Mouse (Mus musculus) embryonic facial prominence, embryonic 14.5 days (tissue): ENCODE measurements around the gene Zfp462. TPM values are rescaled to one million over a fixed set of nuclear protein-coding genes. Genes with fewer than 3 reads are reported as not detected.
"Not testable (repeated sequence)": the region's sequence is repeated elsewhere in the genome, so short reads cannot be mapped to it uniquely, and the experiment has no call there.

Experiments
- ATAC-seq: fragments of 200-750 bp; cut with Nextera tagmentation; 2 replicates; pipeline ENCODE4 v1.8.0; 2017; ENCODE audit warnings: low read depth, moderate number of reproducible peaks, moderate TSS enrichment
- DNase-seq: peaks from one replicate; pipeline ENCODE4 v3.0.0-alpha.2; 2015; ENCODE audit warnings: low spot score
- H3K27ac ChIP-seq: fragments of 300-500 bp; sonication (generic); replicated peaks from 2 replicates; pipeline ENCODE4 v1.5.1; 2014; ENCODE audit warnings: low read depth, mild to moderate bottlenecking, low read length, moderate library complexity
- H3K27me3 ChIP-seq: fragments of 300-500 bp; sonication (generic); replicated peaks from 2 replicates; pipeline ENCODE4 v1.6.1; 2014; ENCODE audit warnings: low read length; ENCODE audit not compliant: control insufficient read depth, insufficient read depth
- H3K36me3 ChIP-seq: fragments of 300-500 bp; sonication (generic); 2 replicates; pipeline ENCODE4 v1.6.1; 2014; ENCODE audit warnings: low read length, mixed read lengths; ENCODE audit not compliant: control insufficient read depth, insufficient read depth
- H3K4me1 ChIP-seq: fragments of 300-500 bp; sonication (generic); 2 replicates; pipeline ENCODE4 v1.6.1; 2014; ENCODE audit warnings: antibody characterized with exemption, low read length; ENCODE audit not compliant: control insufficient read depth, insufficient read depth
- H3K4me2 ChIP-seq: fragments of 300-500 bp; sonication (generic); 2 replicates; pipeline ENCODE4 v1.6.1; 2014; ENCODE audit warnings: low read depth, mild to moderate bottlenecking, low read length, moderate library complexity, mixed read lengths
- H3K4me3 ChIP-seq: fragments of 300-500 bp; sonication (generic); 2 replicates; pipeline ENCODE4 v1.5.1; 2014; ENCODE audit warnings: low read depth, mild to moderate bottlenecking, low read length
- H3K9ac ChIP-seq: fragments of 300-500 bp; sonication (generic); 2 replicates; pipeline ENCODE4 v1.6.1; 2014; ENCODE audit warnings: low read depth, mild to moderate bottlenecking, low read length, moderate library complexity, mixed read lengths
- H3K9me3 ChIP-seq: fragments of 300-500 bp; sonication (generic); 2 replicates; pipeline ENCODE4 v1.6.1; 2016; ENCODE audit warnings: low read length; ENCODE audit not compliant: control insufficient read depth
- WGBS: fragments of 180-500 bp; shearing (Covaris S2); extraction: QIAGEN DNeasy Blood & Tissue Kit; methylation state at CpG from one replicate; pipeline ENCODE4 v1.1.7; 2014; 5-methylcytosine and 5-hydroxymethylcytosine counted together
- polyA plus RNA-seq: library from polyadenylated mRNA; unstranded; fragments of >200 nt; fragmentation: Nextera tagmentation; extraction: Ambion mirVana; gene quantifications from 2 replicates; pipeline ENCODE4 v1.2.1, GENCODE M21; 2014

Zfp462 gene
- 3.0 and 6.7 TPM in 2 replicates for polyA plus RNA-seq

DNA sequence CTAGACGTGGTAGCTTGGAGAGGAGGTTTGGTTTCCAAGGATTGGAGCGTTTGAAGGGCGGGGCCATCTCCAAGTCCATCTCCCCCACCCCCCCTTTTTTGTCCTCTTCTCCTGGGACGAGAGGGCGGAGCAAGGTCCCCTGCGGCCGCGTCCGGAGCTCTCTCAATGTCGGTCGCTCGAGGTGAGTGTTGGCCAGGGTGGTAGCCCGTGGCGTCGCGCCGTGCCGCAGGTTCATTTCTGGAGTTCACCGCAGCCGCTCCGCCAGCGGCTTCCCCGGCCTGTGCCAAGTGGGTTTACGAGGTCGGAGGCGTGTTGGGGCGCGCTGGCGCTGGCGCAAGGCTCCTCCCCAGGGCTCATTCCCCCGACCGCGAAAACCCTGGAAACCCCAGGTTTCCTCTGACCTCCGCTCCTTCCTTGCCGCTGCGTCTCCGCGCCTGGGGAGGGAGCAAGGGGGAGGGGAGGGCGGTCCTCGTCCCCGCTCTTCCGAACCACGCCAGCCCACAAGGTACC lies at the start of gene Zfp462:
Gene Zfp462 (plus strand): TSS at position 128 of the 510 bp plus-strand sequence.
- H3K4me3 ChIP-seq, result peak within 1 kb of the TSS; percentile 67
- H3K27me3 ChIP-seq, result no peaks in the 10 kb centered on the region
- H3K4me1 ChIP-seq, result peaks cover 2% of the 10 kb centered on the region; the same call in 1 of the 2 replicates
- ATAC-seq (peak; percentile 31), DNase-seq (peak; percentile 83)
- no peaks in the 10 kb centered on the region for H3K36me3 ChIP-seq
- WGBS, result 0% methylated on average over 25 of the region's 43 CpGs
- no peaks in the 10 kb centered on the region for H3K9me3 ChIP-seq
- H3K4me2 ChIP-seq, result peak within 1 kb of the TSS; percentile 69
- H3K27ac ChIP-seq, result peak within 1 kb of the TSS; percentile 91
- peak within 1 kb of the TSS; percentile 86 for H3K9ac ChIP-seq

DNA sequence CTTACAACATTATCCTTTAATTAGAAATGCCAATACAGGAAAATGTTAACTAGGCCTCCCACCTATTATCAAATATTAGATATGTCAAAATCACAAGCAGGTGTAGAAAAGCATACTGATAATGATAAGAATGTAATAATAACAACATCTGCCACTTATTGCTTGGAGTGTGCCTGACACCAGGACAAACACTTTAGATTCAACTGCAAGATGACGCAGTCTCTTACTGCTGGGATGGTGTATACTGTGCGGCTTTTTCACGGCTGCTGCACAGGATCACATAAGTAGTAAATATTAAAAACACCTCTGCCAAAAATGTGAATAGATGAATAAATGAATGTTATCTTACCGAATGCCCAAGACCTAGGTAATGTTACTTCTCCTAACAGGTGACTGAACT lies 48.8 kb upstream of the Zfp462 start:
- Histone ChIP-seq H3K4me3 (no peak overlapping the region), H3K4me1 (no peaks in the 10 kb centered on the region), H3K36me3 (no peaks in the 10 kb centered on the region), H3K27ac (no peak overlapping the region), H3K4me2 (no peak overlapping the region), H3K9ac (no peak overlapping the region), H3K27me3 (no peaks in the 10 kb centered on the region), H3K9me3 (no peaks in the 10 kb centered on the region)
- no peak for ATAC-seq
- 80% methylated on average over 4 of the region's 4 CpGs for WGBS
- DNase-seq, result no peak

DNA sequence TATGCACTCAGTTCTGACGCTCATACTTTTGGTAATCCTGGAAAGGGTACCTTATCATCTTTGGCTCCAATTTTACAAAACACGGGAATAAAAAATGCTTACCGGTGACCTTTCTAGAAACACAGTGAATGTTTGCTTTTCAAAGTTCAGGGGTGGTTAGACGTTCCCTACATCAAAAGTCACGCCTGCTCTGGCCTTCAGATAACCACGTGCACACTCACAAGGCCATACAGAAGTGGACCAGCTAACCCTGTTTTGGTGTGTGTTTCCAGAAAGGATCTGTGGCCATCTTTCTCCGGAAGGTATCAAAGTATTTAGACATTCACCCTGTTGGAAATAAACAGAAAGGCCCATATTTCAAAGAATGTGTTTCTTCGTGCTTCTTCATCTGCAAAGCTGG lies 40.2 kb upstream of the Zfp462 start:
- no peak overlapping the region for H3K4me2 ChIP-seq
- 86% methylated on average over 8 of the region's 8 CpGs for WGBS
- no peaks in the 10 kb centered on the region for H3K9me3 ChIP-seq
- H3K4me1 ChIP-seq, result no peaks in the 10 kb centered on the region
- no peak overlapping the region for H3K9ac ChIP-seq
- H3K36me3 ChIP-seq, result no peaks in the 10 kb centered on the region
- H3K4me3 ChIP-seq, result no peak overlapping the region
- DNase-seq (no peak), ATAC-seq (no peak)
- no peaks in the 10 kb centered on the region for H3K27me3 ChIP-seq
- no peak overlapping the region for H3K27ac ChIP-seq

DNA sequence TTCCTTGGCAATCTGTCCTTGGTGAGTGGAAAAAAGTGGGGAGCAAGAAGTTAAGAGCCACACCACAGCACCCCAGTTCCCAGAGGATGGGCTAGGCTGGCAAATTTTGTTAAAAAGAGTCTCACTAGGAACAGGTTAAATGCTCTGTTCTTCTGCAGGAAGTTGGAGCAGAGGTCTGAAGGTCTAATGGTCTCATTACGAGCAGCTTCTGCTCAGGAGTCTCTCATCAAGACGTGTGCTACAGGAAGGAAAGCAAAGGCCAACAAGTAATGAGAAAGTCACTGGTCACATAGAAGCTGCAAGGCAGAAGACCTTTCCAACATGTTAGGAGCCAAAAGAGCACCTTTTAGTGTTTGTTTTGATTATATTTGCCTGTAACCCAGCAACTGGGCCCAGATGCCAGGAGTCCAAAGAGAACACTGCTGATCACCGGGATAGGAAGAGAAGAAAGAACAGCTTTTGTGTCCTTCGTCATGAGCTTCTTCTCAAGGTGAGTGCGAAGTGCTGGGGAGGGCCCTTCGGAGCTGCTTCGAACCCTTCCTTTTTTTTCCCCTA lies 39.4 kb upstream of the Zfp462 start:
- ATAC-seq, result no peak
- no peaks in the 10 kb centered on the region for H3K36me3 ChIP-seq
- H3K9ac ChIP-seq, result no peak overlapping the region
- 82% methylated on average over 7 of the region's 7 CpGs for WGBS
- no peak overlapping the region for H3K4me2 ChIP-seq
- no peak overlapping the region for H3K4me3 ChIP-seq
- H3K4me1 ChIP-seq, result no peaks in the 10 kb centered on the region
- H3K27ac ChIP-seq, result no peak overlapping the region
- H3K9me3 ChIP-seq, result no peaks in the 10 kb centered on the region
- no peak for DNase-seq
- no peaks in the 10 kb centered on the region for H3K27me3 ChIP-seq

DNA sequence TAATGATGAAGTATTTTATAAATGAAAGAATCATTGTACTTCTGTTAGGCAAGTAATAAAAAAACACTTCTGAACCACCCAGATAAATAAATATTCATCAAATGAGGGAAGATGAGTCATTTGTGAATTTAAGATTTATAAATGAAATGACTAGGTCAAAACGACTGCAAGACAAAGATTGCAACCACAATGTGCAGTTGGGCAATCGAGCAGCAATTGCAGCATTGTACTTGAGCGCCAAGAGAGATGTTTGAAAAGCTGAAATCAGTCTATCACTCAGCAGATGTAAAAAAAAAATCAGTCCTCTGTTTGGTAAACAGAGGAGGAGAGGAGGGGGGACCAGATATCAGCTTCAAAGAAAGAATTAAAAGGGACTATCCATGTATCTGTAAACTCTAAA lies 34.5 kb upstream of the Zfp462 start:
- Histone ChIP-seq H3K4me1 (no peaks in the 10 kb centered on the region), H3K27ac (no peak overlapping the region), H3K9me3 (peaks cover 3% of the 10 kb centered on the region; the same call in 1 of the 2 replicates), H3K36me3 (no peaks in the 10 kb centered on the region), H3K4me2 (no peak overlapping the region), H3K4me3 (no peak overlapping the region), H3K9ac (no peak overlapping the region), H3K27me3 (no peaks in the 10 kb centered on the region)
- ATAC-seq, result no peak
- WGBS, result 79% methylated on average over 3 of the region's 3 CpGs
- DNase-seq, result no peak

DNA sequence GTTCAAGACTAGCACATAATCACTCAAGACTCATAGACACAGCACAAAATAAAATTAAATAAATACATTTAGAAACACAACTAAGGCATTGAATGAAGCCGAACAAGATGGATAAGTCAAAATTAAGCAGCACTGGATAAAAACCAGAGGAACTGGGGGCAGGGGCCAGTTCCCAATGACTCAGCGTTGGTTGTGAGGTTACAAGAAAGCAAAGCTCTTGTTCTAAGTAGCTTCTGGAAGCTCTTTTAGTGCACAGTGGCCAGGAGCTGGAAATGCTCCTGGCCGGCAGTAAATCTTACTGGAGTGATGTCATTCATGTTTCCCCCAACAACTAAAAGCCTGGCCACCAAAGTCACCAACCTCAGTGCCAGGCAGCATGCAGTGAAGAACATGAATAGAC lies 26.6 kb upstream of the Zfp462 start:
- Histone ChIP-seq H3K27ac (no peak overlapping the region), H3K36me3 (no peaks in the 10 kb centered on the region), H3K27me3 (no peaks in the 10 kb centered on the region), H3K4me1 (no peaks in the 10 kb centered on the region), H3K4me3 (no peak overlapping the region), H3K4me2 (no peak overlapping the region), H3K9ac (no peak overlapping the region), H3K9me3 (no peaks in the 10 kb centered on the region)
- WGBS, result 78% methylated on average over 3 of the region's 3 CpGs
- no peak for DNase-seq
- no peak for ATAC-seq

DNA sequence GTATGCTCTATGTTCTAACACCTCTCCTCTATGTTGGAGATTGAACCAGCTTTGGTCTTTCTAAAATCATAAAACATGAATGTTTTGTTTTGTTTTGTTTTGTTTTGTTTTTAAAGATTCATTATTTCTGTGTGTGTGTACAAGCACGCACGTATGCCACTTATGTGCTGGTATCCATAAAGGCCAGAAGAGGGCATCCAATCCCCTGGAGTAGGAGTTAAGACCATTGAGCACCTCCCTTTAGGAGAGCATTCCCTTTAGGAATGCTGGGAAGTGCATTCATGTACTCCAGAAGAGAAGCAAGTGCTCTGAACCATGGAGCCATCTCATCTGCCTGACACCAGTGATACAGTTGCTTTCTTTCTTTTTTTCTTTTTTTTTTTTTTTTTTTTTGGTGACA lies 21.5 kb upstream of the Zfp462 start:
- no peaks in the 10 kb centered on the region for H3K9me3 ChIP-seq
- H3K4me3 ChIP-seq, result no peak overlapping the region
- H3K27me3 ChIP-seq, result no peaks in the 10 kb centered on the region
- no peak for DNase-seq
- H3K4me2 ChIP-seq, result no peak overlapping the region
- H3K9ac ChIP-seq, result no peak overlapping the region
- H3K4me1 ChIP-seq, result no peaks in the 10 kb centered on the region
- no peak overlapping the region for H3K27ac ChIP-seq
- H3K36me3 ChIP-seq, result no peaks in the 10 kb centered on the region
- WGBS, result 94% methylated on average over 2 of the region's 2 CpGs
- ATAC-seq, result no peak

DNA sequence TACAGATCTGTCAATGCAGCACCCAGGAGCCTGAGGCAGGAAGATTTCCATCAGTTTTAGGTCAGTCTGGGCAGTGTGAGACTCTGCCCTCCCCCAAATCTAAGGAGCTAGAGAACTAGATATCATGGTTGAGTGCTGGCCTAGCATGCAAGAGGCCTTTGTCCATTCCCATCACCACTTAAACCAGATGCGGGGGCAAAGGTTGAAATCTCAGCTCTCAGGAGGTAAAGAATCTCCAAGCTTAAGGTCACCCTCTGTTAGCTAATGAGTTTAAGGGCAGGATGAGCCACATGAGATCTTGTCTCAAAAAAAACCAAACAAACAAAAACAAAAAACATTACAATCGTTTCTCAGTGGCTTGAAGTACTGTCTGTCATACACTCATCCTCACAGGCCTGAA lies 20.5 kb upstream of the Zfp462 start:
- Histone ChIP-seq H3K27ac (no peak overlapping the region), H3K9me3 (no peaks in the 10 kb centered on the region), H3K4me2 (no peak overlapping the region), H3K27me3 (no peaks in the 10 kb centered on the region), H3K4me3 (no peak overlapping the region), H3K9ac (no peak overlapping the region), H3K36me3 (no peaks in the 10 kb centered on the region), H3K4me1 (no peaks in the 10 kb centered on the region)
- 82% methylated on average over 2 of the region's 2 CpGs for WGBS
- ATAC-seq (no peak), DNase-seq (no peak)

DNA sequence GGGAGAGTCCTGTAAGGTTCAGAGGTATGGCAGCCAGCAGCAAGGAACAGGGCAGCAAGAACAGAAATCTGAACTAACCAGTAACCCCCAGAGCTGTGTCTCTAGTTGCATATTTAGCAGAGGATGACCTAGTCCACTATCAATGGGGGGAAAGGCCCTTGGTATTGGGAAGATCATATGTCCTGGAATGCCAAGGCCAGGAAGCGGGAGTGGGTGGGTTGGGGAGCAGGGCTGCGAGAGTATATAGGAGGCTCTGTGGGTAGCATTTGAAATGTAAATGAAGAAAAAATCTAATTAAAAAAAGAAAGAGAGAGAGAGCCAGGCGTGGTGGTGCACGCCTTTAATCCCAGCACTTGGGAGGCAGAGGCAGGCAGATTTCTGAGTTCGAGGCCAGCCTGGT lies 18.4 kb upstream of the Zfp462 start:
- not testable (repeated sequence) for ATAC-seq, H3K4me3 ChIP-seq
- 89% methylated on average over 5 of the region's 5 CpGs for WGBS

More for the DNA sequence above, 18.4 kb upstream of the Zfp462 start:
- H3K27me3 ChIP-seq, H3K27ac ChIP-seq, H3K9me3 ChIP-seq, H3K9ac ChIP-seq, DNase-seq, H3K4me1 ChIP-seq, H3K4me2 ChIP-seq, H3K36me3 ChIP-seq: not testable (repeated sequence)
